Mouse (Mus musculus) stomach, postnatal 0 days (tissue): ENCODE results near the gene Gm4871.

ENCODE experiments used
- CTCF ChIP-seq: IDR thresholded peaks from 2 replicates; pipeline ENCODE4 v1.5.1; 2016; ENCODE audit warnings: antibody characterized with exemption, low read depth, mild to moderate bottlenecking, moderate library complexity
- EP300 ChIP-seq: optimal IDR thresholded peaks from 2 replicates; pipeline ENCODE3; 2016; ENCODE audit warnings: antibody characterized with exemption

GRCm38 (mm10) chr5:145004495-145004894 lies 28.1 kb downstream of the Gm4871 start:
- no peak for TF ChIP-seq CTCF
- TF ChIP-seq EP300, result no peak
